ENCODE assay signal across 12 mouse cellular contexts in genomic region chr6:38846330-38847195, GRCm38 (mm10). TPM values are rescaled to one million over a fixed set of nuclear protein-coding genes. Genes with fewer than 3 reads are reported as not detected.
A peak's percentile ranks its signal among the peaks of the same experiment; 100 is the strongest.
DNase-seq lines count a peak whose midpoint lies in the region; ATAC-seq and TF ChIP-seq lines count a peak whose summit lies in the region.
"Had no signal": no experiment of that assay in that cellular context is flagged by ENCODE, and none has a peak within 500 bp of the region (broad histone marks: within the 10 kb centered on the region; RNA-seq: fewer than 3 reads in every experiment).

No protein-coding gene starts in this region.

- H3K9ac ChIP-seq in heart, embryonic 14.5 days (ENCODE audit: low read length) = no peak overlapping the region
- no peak overlapping the region for H3K9ac ChIP-seq in midbrain, embryonic 14.5 days (replicated peaks; ENCODE audit: low read length)
- no peak overlapping the region for H3K9ac ChIP-seq in hindbrain, embryonic 13.5 days

- WGBS in heart, embryonic 14.5 days = 35% methylated on average over 6 of the region's 6 CpGs
- WGBS in midbrain, embryonic 14.5 days = 71% methylated on average over 6 of the region's 6 CpGs
- WGBS in midbrain, embryonic 10.5 days = 91% methylated on average over 6 of the region's 6 CpGs
- WGBS in hindbrain, embryonic 13.5 days = 66% methylated on average over 6 of the region's 6 CpGs
- 36% methylated on average over 6 of the region's 6 CpGs for WGBS in olfactory bulb, adult 2 months

- no peak for ATAC-seq in heart, embryonic 14.5 days (ENCODE audit: insufficient number of reproducible peaks, insufficient read depth, low FRiP score, low read depth)
- no peak for ATAC-seq in midbrain, embryonic 14.5 days (ENCODE audit: low FRiP score, low TSS enrichment)
- ATAC-seq in hindbrain, embryonic 13.5 days (ENCODE audit: low FRiP score) = no peak
- ATAC-seq in inflammation-experienced regulatory T-cells, adult 6 months = no peak

- no peak overlapping the region for H3K4me3 ChIP-seq in heart, embryonic 14.5 days (ENCODE audit: control insufficient read depth in 1 of 2, insufficient read depth in 1 of 2, low read depth in 1 of 2, low read length in 2 of 2)
- no peak overlapping the region for H3K4me3 ChIP-seq in midbrain, embryonic 14.5 days (replicated peaks; ENCODE audit: low read depth, low read length)
- H3K4me3 ChIP-seq in midbrain, embryonic 10.5 days = no peak overlapping the region
- H3K4me3 ChIP-seq in hindbrain, embryonic 13.5 days = no peak overlapping the region
- H3K4me3 ChIP-seq in olfactory bulb, adult 2 months (ENCODE audit: insufficient read depth, low read depth, low read length) = no peak overlapping the region

- no peak overlapping the region for H3K4me2 ChIP-seq in heart, embryonic 14.5 days (ENCODE audit: low read length)
- H3K4me2 ChIP-seq in midbrain, embryonic 14.5 days (ENCODE audit: low read length) = no peak overlapping the region
- H3K4me2 ChIP-seq in hindbrain, embryonic 13.5 days = no peak overlapping the region

- no peaks in the 10 kb centered on the region for H3K9me3 ChIP-seq in heart, embryonic 14.5 days (ENCODE audit: control insufficient read depth, low read length)
- H3K9me3 ChIP-seq in midbrain, embryonic 14.5 days (ENCODE audit: control insufficient read depth, low read length) = no peaks in the 10 kb centered on the region
- no peaks in the 10 kb centered on the region for H3K9me3 ChIP-seq in midbrain, embryonic 10.5 days (replicated peaks)
- H3K9me3 ChIP-seq in hindbrain, embryonic 13.5 days = no peaks in the 10 kb centered on the region

- no peak for TF ChIP-seq POLR2A in olfactory bulb, adult 2 months (IDR thresholded peaks at IDR 0.05; ENCODE audit: insufficient read depth, low read depth, low read length)

- TF ChIP-seq CTCF in olfactory bulb, adult 2 months (IDR thresholded peaks at IDR 0.05; ENCODE audit: insufficient read depth, low read depth, low read length) = no peak

- peak overlapping the region; percentile 16 to 29; a peak in 2 of 4 replicates for H3K27ac ChIP-seq in heart, embryonic 14.5 days (replicated peaks in 1 of 2; ENCODE audit: control insufficient read depth in 1 of 2, insufficient read depth in 1 of 2, low read depth in 2 of 2, low read length in 2 of 2)
- H3K27ac ChIP-seq in midbrain, embryonic 14.5 days (replicated peaks; ENCODE audit: low read depth, low read length) = peak overlapping the region; percentile 0; the same call in 1 of the 2 replicates
- no peak overlapping the region for H3K27ac ChIP-seq in midbrain, embryonic 10.5 days (replicated peaks)
- H3K27ac ChIP-seq in hindbrain, embryonic 13.5 days = peak overlapping the region; percentile 55
- peak overlapping the region; percentile 65 for H3K27ac ChIP-seq in olfactory bulb, adult 2 months (ENCODE audit: insufficient read depth, low read depth, low read length)
- H3K27ac ChIP-seq: kidney, postnatal 0 days had no signal

- DNase-seq in heart, postnatal 14 days = no peak
- no peak for DNase-seq in midbrain, embryonic 14.5 days
- DNase-seq in midbrain, embryonic 10.5 days (ENCODE audit: low spot score) = no peak
- DNase-seq in thymus, postnatal 0 days (ENCODE audit: low spot score) = no peak
- DNase-seq: adrenal gland, postnatal 25 days; gastrocnemius, postnatal 14 days; thymus, postnatal 4 days had no signal

- H3K36me3 ChIP-seq in heart, embryonic 14.5 days (ENCODE audit: control insufficient read depth, insufficient read depth, low read length) = no peaks in the 10 kb centered on the region
- no peaks in the 10 kb centered on the region for H3K36me3 ChIP-seq in midbrain, embryonic 14.5 days (ENCODE audit: control insufficient read depth, insufficient read depth, low read length)
- H3K36me3 ChIP-seq in midbrain, embryonic 10.5 days = peaks cover 7% of the 10 kb centered on the region; the same call in 1 of the 2 replicates
- no peaks in the 10 kb centered on the region for H3K36me3 ChIP-seq in hindbrain, embryonic 13.5 days

- intact Hi-C loops in heart, postnatal 14 days (cut with DNase I) = no loop called here

- peaks cover 21 to 59% of the 10 kb centered on the region in 2 experiments for H3K4me1 ChIP-seq in heart, embryonic 14.5 days (ENCODE audit: control insufficient read depth in 2 of 2, insufficient read depth in 2 of 2, low read length in 2 of 2)
- H3K4me1 ChIP-seq in midbrain, embryonic 14.5 days (ENCODE audit: control insufficient read depth, insufficient read depth, low read length) = peaks cover 46% of the 10 kb centered on the region
- peaks cover 37% of the 10 kb centered on the region for H3K4me1 ChIP-seq in midbrain, embryonic 10.5 days
- peaks cover 61% of the 10 kb centered on the region for H3K4me1 ChIP-seq in hindbrain, embryonic 13.5 days (replicated peaks)
- H3K4me1 ChIP-seq in olfactory bulb, adult 2 months (ENCODE audit: control insufficient read depth, insufficient read depth, low read length) = peaks cover 6% of the 10 kb centered on the region

- no peaks in the 10 kb centered on the region for H3K27me3 ChIP-seq in heart, embryonic 14.5 days (ENCODE audit: control insufficient read depth, insufficient read depth, low read length)
- no peaks in the 10 kb centered on the region for H3K27me3 ChIP-seq in midbrain, embryonic 14.5 days (ENCODE audit: control insufficient read depth, insufficient read depth, low read length)
- no peaks in the 10 kb centered on the region for H3K27me3 ChIP-seq in midbrain, embryonic 10.5 days (ENCODE audit: low read depth, poor library complexity, severe bottlenecking)
- no peaks in the 10 kb centered on the region for H3K27me3 ChIP-seq in hindbrain, embryonic 13.5 days

RNA-seq across cellular contexts. Expression of gene Tbxas1, which starts 28.6 kb away (rescaled TPM):
- 1.2 and 1.5 TPM in 2 replicates for polyA plus RNA-seq in heart, embryonic 14.5 days (2014; fragmentation: Nextera tagmentation; extraction: Ambion mirVana)
- total RNA-seq in heart, postnatal 14 days (2021) = 1 to 10 TPM; 2.0 to 3.1 TPM
- polyA plus RNA-seq in midbrain, embryonic 14.5 days (2014; fragmentation: Nextera tagmentation; extraction: Ambion mirVana) = 0.69 and 1.6 TPM in 2 replicates
- 1.1 and 1.8 TPM in 2 replicates for polyA plus RNA-seq in midbrain, embryonic 10.5 days (2016; fragmentation: Nextera tagmentation; extraction: Ambion mirVana)
- polyA plus RNA-seq in hindbrain, embryonic 13.5 days (2015; fragmentation: Nextera tagmentation; extraction: Ambion mirVana) = 2.6 and 2.7 TPM in 2 replicates
- polyA plus RNA-seq in olfactory bulb, adult 2 months (2012; ENCODE audit: insufficient read depth, insufficient read length, low replicate concordance, missing spikeins) = not detected in 2 replicates
- under 1 TPM; 0.21 to 0.37 (median 0.25) TPM for polyA plus RNA-seq in inflammation-experienced regulatory T-cells, adult 6 months (2017; shearing (Covaris generic))
- polyA plus RNA-seq in thymus, postnatal 0 days (2015; fragmentation: Nextera tagmentation; extraction: Ambion mirVana) = 2.0 and 2.5 TPM in 2 replicates

RNA-seq across cellular contexts. Expression of gene Hipk2, which starts 29.4 kb away (rescaled TPM):
- 11.0 and 11.2 TPM in 2 replicates for polyA plus RNA-seq in heart, embryonic 14.5 days (2014; fragmentation: Nextera tagmentation; extraction: Ambion mirVana)
- total RNA-seq in heart, postnatal 14 days (2021) = 10 to 100 TPM; 88.5 to 88.9 TPM
- polyA plus RNA-seq in midbrain, embryonic 14.5 days (2014; fragmentation: Nextera tagmentation; extraction: Ambion mirVana) = 35.1 and 41.3 TPM in 2 replicates
- polyA plus RNA-seq in midbrain, embryonic 10.5 days (2016; fragmentation: Nextera tagmentation; extraction: Ambion mirVana) = 25.9 and 29.7 TPM in 2 replicates
- polyA plus RNA-seq in hindbrain, embryonic 13.5 days (2015; fragmentation: Nextera tagmentation; extraction: Ambion mirVana) = 39.6 and 42.1 TPM in 2 replicates
- not detected in 2 replicates for polyA plus RNA-seq in olfactory bulb, adult 2 months (2012; ENCODE audit: insufficient read depth, insufficient read length, low replicate concordance, missing spikeins)
- polyA plus RNA-seq in inflammation-experienced regulatory T-cells, adult 6 months (2017; shearing (Covaris generic)) = 10 to 100 TPM; 10.2 to 17.9 (median 17.6) TPM
- 3.1 and 7.1 TPM in 2 replicates for polyA plus RNA-seq in thymus, postnatal 0 days (2015; fragmentation: Nextera tagmentation; extraction: Ambion mirVana)
